Mouse (Mus musculus): ENCODE results near the gene Ddah1.

The Ddah1 gene

GRCm38 (mm10) chr3:145758561-145759378 lies at the start of gene Ddah1:
TSS of gene Ddah1 (plus strand) at chr3:145758675.
- peak; percentile 82 to 86 for DNase-seq

- no peak for DNase-seq
These were observed 42.6 kb upstream of the Ddah1 start for GRCm38 (mm10) chr3:145715923-145716322.

GRCm38 (mm10) chr3:145719660-145720059 lies 38.8 kb upstream of the Ddah1 start:
- DNase-seq: no peak

DNA sequence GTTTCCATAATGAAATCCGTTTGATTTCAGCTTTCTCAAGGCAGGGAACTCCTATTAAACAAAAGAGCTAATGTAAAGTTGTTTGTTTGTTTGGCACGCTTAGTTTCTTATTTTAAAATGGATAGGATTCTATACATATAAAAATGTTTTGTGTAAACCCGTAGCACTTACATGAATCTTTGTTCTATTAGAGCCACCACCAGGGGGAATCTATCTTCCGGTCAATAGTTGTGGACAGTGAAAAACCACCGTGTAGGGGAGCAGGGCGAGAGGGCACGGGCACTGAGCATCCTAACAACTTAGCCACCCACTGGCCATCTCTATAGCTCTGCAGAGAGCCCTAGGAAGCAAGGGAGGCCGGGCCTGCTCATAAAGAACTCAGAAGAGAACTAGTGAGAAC lies 33.4 kb upstream of the Ddah1 start:
- no peak for DNase-seq

GRCm38 (mm10) chr3:145728336-145728735 lies 30.1 kb upstream of the Ddah1 start:
- no peak for DNase-seq

DNA sequence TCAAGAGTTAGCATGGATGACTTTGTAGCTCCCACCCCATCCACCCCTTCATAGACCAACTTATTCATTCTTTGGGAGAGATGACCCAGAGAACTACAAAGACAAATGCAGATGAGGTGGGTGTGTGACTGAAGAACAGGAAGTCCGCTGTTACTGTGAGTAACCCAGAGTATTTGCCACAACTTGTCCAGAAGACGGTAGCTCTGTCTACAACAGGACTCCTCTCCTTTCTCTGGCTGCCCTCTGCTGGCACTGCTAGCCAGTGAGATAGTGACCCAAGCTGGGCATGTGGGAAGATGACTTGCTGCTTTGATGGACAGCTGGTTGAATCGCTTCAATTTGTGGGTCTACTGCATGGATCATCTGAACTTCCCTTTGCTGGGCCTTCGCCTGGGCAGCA lies 28.9 kb upstream of the Ddah1 start:
- DNase-seq: peak in 1 of 2 experiments; percentile 28

- no peak for DNase-seq
These were observed 28.4 kb upstream of the Ddah1 start for GRCm38 (mm10) chr3:145730092-145730491.

- DNase-seq: no peak
These were observed 23.6 kb upstream of the Ddah1 start for GRCm38 (mm10) chr3:145734857-145735256.

GRCm38 (mm10) chr3:145736562-145736961 lies 21.9 kb upstream of the Ddah1 start:
- no peak for DNase-seq

DNA sequence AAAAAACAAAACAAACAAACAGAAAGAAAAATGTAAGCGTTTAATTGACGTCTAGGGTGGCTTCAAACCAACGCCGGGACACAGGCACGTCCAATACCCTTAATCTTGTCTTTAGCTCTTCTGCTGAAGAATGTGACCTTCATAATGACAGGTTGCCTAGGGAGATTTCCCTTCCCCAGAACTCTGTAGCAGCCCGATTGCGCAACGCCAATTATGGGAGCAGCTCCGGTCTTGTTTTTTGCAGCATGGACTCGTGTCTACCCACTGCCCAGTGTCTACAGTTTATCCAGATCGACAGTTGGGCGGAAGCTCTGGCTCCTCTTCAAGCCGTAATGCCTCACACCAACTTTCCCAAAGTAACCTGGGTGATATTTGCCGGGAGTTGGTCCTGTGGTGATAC lies 19.8 kb upstream of the Ddah1 start:
- DNase-seq: no peak

- DNase-seq: no peak
These were observed 18.6 kb upstream of the Ddah1 start for GRCm38 (mm10) chr3:145739904-145740303.

- no peak for DNase-seq
These were observed 15.4 kb upstream of the Ddah1 start for GRCm38 (mm10) chr3:145743050-145743449.

GRCm38 (mm10) chr3:145743476-145744027 lies 14.9 kb upstream of the Ddah1 start:
- no peak for DNase-seq

DNA sequence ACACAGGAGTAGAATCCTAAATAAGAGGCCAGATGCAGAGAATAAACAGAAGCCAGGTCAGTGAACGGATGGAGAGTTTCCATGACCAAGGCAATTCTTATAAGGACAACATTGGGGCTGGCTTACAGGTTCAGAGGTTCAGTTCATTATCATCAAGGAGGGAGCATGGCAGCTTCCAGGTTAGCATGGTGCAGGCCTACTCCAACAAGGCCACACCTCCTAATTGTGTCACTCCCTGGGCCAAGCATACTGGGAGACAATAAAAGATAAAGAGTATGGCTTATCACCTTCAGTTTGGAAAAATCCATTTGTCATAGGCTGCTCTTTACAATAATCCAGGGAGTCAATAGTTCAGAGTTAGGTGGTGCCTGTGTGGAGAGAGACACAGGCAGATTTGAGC lies 9.8 kb upstream of the Ddah1 start:
- DNase-seq: no peak

GRCm38 (mm10) chr3:145756457-145756856 lies 2.0 kb upstream of the Ddah1 start:
- no peak for DNase-seq

- DNase-seq: no peak
These were observed 1.3 kb upstream of the Ddah1 start for GRCm38 (mm10) chr3:145757177-145757576.

- DNase-seq: no peak
These were observed 631 bp upstream of the Ddah1 start for GRCm38 (mm10) chr3:145757844-145758243.

- peak in 1 of 2 experiments; percentile 18 for DNase-seq
These were observed 1.1 kb downstream of the Ddah1 start for GRCm38 (mm10) chr3:145759379-145760209.

DNA sequence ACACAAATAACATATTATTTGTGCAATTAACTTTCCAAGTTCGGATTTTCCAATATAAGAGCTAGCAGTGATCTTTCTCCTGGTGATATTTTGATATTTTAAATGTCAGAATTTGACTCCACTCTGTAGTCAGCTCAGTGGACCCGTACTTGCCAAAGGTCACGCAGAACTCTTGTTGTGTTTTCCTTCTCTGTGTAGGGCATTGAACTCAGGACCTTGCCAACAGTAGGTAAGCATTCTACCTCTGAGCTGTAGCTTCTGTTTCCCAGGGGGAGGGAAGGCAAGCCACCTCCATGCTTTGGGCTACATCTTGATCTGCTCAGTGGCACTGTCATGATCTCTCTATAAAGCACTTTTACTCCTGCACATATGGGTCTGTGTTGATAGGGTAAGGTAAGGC lies 2.1 kb downstream of the Ddah1 start:
- DNase-seq: no peak

- DNase-seq: no peak
These were observed 3.2 kb downstream of the Ddah1 start for GRCm38 (mm10) chr3:145761501-145762170.

GRCm38 (mm10) chr3:145762957-145763641 lies 4.6 kb downstream of the Ddah1 start:
- no peak for DNase-seq

DNA sequence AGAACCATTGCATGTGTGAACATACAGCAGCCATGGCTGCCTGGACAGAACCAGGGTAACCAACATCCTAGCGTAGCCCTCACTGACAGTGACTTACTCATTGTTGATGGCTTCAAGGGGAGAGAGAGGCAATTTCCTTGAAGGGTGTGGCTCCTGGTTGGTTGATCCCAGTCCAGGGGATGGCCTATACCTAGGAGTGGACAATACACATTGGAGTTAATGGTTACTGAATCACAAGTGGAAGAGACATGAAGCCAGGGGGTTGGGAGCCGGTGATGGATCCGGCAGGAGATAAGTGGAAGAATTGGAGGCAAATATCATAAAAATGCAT lies 5.1 kb downstream of the Ddah1 start:
- no peak for DNase-seq

- DNase-seq: no peak
These were observed 5.9 kb downstream of the Ddah1 start for GRCm38 (mm10) chr3:145764416-145764815.

Measured in cerebellum, postnatal 25 days (tissue).